Mouse (Mus musculus): Measurements from ENCODE around the gene Dynll2.

DNA sequence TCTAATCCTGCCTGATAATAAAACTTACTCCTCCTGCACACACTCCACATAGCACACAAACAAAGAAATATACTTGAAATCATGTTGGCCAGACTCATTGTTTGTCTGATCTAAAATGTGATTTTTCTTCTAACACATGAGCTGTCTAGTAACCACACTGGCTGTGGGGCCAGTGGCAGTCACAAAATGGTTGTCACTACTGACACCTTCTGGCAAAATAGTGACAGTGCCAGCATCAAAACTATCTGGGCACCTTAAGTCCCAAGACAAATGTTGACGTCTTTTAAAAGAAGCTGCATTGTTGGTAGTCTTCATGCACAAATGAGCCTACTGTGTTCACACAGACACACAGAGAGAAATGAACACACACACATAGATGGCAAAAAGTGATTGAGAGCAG, 32.2 kb downstream of the Dynll2 start:
- TF ChIP-seq POLR2A (IDR thresholded peaks at IDR 0.05; ENCODE audit: insufficient read length, low read depth): no peak
- no peak for TF ChIP-seq REST (IDR thresholded peaks at IDR 0.05; ENCODE audit: insufficient read depth, insufficient read length)
- TF ChIP-seq SRF (IDR thresholded peaks at IDR 0.05; ENCODE audit: control insufficient read depth, insufficient read length, low read depth): no peak
- no peak for TF ChIP-seq MAX (IDR thresholded peaks at IDR 0.05; ENCODE audit: low read depth)
- TF ChIP-seq USF1 (IDR thresholded peaks at IDR 0.05; ENCODE audit: low read depth): no peak
- no peak for TF ChIP-seq TCF12 (IDR thresholded peaks at IDR 0.05; ENCODE audit: insufficient read depth, poor library complexity, severe bottlenecking)
- no peak for TF ChIP-seq CEBPB (IDR thresholded peaks at IDR 0.05; ENCODE audit: insufficient read depth, poor library complexity, severe bottlenecking)
